Mouse (Mus musculus): ENCODE results near the gene Dpp7. TPM values are rescaled to one million over a fixed set of nuclear protein-coding genes. Genes with fewer than 3 reads are reported as not detected.

Gene Dpp7
- polyA plus RNA-seq, 1 experiment from 2014 or later, result 14.4 TPM

DNA sequence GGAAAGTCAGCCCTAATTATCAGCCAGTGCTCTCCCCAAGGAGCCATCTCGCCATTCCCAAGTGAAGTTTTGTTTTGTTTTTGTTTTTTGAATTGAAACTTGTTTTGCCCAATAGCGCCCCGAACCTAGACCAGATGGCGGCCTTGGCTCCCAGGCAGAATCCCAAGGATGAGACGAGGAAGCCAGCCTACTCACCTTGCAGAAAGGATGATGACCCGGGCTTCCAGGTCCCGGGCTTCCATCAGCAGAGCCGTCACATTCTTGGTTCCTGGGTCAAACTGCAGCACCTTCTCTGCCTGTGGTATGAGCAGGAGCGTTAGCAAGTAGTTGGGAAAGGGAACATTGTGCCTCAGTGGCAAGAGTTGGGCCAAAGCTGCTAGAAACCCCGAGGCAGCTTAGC is 46.0 kb downstream of the Dpp7 start:
- Histone ChIP-seq H3K4me2 (no peak overlapping the region), H3K27ac (replicated peaks) (no peak overlapping the region), H3K4me1 (peaks cover 3% of the 10 kb centered on the region), H3K36me3 (no peaks in the 10 kb centered on the region), H3K4me3 (no peak overlapping the region), H3K9ac (no peak overlapping the region), H3K9me3 (no peaks in the 10 kb centered on the region), H3K27me3 (replicated peaks) (peaks cover 100% of the 10 kb centered on the region)
- WGBS, result 42% methylated on average over 10 of the region's 10 CpGs
- no peak for ATAC-seq (ENCODE audit: extremely low read depth, insufficient number of reproducible peaks, low FRiP score, low TSS enrichment)

DNA sequence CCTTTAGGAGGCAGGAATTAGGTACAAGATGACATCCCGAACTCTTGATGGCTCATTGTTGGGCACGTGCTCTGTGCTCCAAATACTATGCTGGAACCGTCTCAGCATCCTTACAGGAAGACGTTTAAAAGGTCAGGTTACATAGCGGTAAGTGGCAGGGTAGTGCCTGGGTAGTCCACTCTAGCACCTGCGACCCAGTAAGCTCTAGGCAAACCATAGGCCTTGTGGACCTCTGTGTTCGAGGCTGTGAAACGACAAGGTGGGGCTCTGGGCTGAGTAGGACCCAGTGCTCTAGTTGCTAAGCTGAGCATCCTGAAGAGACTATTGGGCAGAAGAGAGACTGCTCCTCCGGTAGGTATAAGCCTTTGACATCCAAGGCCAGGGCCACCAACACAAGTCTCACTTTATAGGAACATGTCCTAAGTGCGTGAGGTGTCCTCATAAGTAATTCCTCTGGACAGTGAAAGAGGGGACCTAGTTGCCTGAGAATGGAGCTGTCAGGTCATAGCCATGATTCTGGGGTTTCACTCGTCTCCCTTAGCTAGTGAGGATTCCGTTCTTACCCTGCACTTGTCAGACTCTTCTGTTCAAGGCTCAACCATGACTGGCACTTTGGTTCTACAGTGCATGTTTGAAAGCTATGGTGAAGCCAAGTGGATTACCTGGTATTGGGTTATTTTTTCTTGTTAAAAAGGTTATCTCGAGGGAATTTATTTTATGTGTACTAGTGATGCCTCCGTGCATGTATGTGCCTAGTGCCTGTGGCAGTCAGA is 50.4 kb downstream of the Dpp7 start:
- ATAC-seq (ENCODE audit: extremely low read depth, insufficient number of reproducible peaks, low FRiP score, low TSS enrichment), result no peak
- peak overlapping the region; percentile 54 for H3K4me3 ChIP-seq
- peak overlapping the region; percentile 67 for H3K9ac ChIP-seq

DNA sequence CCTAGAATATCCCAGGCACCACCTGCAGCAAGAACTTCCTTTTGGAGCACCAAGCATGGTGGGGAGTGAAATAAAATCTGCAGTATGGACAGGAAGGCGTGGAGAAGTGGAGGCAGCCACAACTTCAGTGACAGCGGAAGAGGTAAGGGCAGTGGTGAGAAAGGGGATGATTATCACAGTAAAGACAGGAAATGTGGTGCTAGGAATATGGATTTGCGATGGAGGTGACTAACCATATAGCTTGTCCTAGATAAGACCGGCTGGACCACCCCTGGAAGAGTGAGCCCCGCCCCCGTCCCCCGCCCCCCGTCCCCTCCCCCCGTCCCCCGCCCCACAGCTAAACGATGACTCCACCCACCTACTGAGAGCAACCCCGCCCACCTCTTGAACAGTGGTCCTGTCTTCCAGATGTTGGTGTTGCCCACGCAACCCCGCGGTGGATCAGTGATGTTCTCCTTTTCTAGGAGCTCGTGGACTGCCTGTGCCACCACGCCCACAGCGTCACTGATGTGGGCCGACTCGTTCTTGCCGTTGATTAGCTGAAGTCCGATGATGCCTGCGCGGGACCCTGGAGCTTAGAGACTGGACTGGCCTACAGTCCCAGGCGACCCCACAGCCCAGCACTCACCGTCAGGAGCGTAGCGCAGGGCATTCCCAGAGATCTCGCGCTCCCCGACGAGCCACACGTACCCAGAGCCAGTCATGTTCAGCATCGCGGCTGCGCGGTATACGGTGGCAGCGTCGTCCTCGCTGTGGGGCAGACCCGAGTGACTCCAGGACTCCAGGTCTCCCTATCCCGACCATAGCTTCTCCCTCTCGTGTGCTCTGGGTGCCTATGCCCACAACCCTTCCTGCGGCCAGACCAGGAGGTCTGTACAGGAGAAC is 51.3 kb downstream of the Dpp7 start:
- H3K4me2 ChIP-seq, result peak overlapping the region; percentile 80
- no peaks in the 10 kb centered on the region for H3K36me3 ChIP-seq
- H3K27me3 ChIP-seq (replicated peaks), result peaks cover 87% of the 10 kb centered on the region
- no peak for ATAC-seq (ENCODE audit: extremely low read depth, insufficient number of reproducible peaks, low FRiP score, low TSS enrichment)
- peak overlapping the region; percentile 67 for H3K9ac ChIP-seq
- 3% methylated on average over 45 of the region's 45 CpGs for WGBS
- H3K4me3 ChIP-seq, result peak overlapping the region; percentile 54
- peaks cover 10% of the 10 kb centered on the region for H3K4me1 ChIP-seq
- H3K9me3 ChIP-seq, result no peaks in the 10 kb centered on the region
- H3K27ac ChIP-seq (replicated peaks), result no peak overlapping the region

More for the DNA sequence above, 50.4 kb downstream of the Dpp7 start:
- Histone ChIP-seq H3K36me3 (no peaks in the 10 kb centered on the region), H3K4me1 (peaks cover 10% of the 10 kb centered on the region), H3K27ac (replicated peaks) (no peak overlapping the region), H3K27me3 (replicated peaks) (peaks cover 96% of the 10 kb centered on the region), H3K9me3 (no peaks in the 10 kb centered on the region), H3K4me2 (peak overlapping the region; percentile 80)
- 47% methylated on average over 14 of the region's 14 CpGs for WGBS

DNA sequence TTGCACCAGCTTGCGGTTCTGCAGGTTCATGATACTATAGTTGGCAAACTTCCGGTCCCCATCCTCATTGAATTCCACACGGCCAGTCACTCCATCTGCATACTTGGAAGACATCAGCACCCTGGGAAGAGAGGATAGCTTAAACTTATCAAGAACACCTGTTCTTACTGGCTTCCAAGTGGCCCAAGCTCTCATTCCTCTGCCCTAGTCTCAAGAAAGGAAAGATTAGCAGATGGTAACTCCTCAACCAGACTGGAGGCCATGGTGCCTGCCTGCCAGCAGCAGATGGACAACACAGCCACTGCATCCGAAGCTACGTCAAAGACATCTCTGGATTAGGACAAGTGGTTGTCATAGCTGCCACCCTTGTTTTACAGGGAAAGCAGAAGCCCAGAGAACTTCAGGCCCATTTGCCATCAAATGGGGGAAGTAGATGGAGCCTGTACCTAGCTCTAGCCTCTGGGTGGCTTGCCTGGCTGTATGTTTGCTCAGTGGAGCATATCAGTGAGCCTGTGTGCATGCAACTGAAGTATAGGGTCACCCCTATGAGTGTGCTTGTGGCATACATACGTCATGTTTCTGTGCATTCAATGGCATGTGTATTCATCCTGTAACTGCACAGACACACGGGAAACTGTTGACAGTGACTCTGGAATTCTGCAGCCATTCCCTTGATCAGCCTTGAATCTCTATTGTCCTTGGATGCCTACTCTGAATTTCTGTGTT is 52.1 kb downstream of the Dpp7 start:
- no peak for ATAC-seq (ENCODE audit: extremely low read depth, insufficient number of reproducible peaks, low FRiP score, low TSS enrichment)
- 62% methylated on average over 7 of the region's 7 CpGs for WGBS

DNA sequence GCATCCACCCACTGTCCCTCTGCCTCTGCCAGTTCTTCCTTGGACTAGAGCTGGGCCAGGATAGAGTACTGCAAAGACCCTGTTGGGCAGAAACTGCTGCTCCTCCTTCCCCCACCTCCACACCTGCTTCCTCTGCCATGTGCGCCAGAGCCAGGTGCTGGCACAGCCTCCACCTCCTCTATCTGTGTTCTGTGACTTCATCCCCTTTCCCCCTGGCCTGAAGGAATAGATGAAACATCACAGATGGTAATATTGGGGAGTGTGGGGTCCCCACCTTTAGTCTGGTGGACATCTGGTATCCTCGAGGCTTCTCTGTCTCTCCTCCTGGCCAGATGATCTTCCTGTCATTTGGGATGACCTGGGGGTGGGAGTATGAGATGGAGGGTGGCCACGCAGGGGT is 52.7 kb downstream of the Dpp7 start:
- WGBS, result 62% methylated on average over 3 of the region's 3 CpGs
- H3K9me3 ChIP-seq, result no peaks in the 10 kb centered on the region
- no peak overlapping the region for H3K4me3 ChIP-seq
- peaks cover 74% of the 10 kb centered on the region for H3K27me3 ChIP-seq (replicated peaks)
- H3K9ac ChIP-seq, result no peak overlapping the region
- ATAC-seq (ENCODE audit: extremely low read depth, insufficient number of reproducible peaks, low FRiP score, low TSS enrichment), result no peak
- H3K4me2 ChIP-seq, result no peak overlapping the region
- no peak overlapping the region for H3K27ac ChIP-seq (replicated peaks)
- H3K4me1 ChIP-seq, result peaks cover 10% of the 10 kb centered on the region
- no peaks in the 10 kb centered on the region for H3K36me3 ChIP-seq

More for the DNA sequence above, 52.1 kb downstream of the Dpp7 start:
- no peak overlapping the region for H3K9ac ChIP-seq
- H3K27me3 ChIP-seq (replicated peaks), result peaks cover 79% of the 10 kb centered on the region
- H3K27ac ChIP-seq (replicated peaks), result no peak overlapping the region
- peak overlapping the region; percentile 80 for H3K4me2 ChIP-seq
- peaks cover 10% of the 10 kb centered on the region for H3K4me1 ChIP-seq
- no peaks in the 10 kb centered on the region for H3K36me3 ChIP-seq
- H3K4me3 ChIP-seq, result peak overlapping the region; percentile 54
- H3K9me3 ChIP-seq, result no peaks in the 10 kb centered on the region

Other genes starting within 250 kb of the Dpp7 start
- 7.7 and 8.2 TPM in 2 replicates for gene Nrarp, start 175.6 kb downstream of the Dpp7 start, polyA plus RNA-seq (2015; fragmentation: Nextera tagmentation; extraction: Ambion mirVana)
- gene Tor4a, start 159.5 kb downstream of the Dpp7 start, polyA plus RNA-seq (2015; fragmentation: Nextera tagmentation; extraction: Ambion mirVana), result 6.4 and 6.9 TPM in 2 replicates
- gene Nelfb, start 144.9 kb downstream of the Dpp7 start, polyA plus RNA-seq (2015; fragmentation: Nextera tagmentation; extraction: Ambion mirVana), result 68.8 and 72.8 TPM in 2 replicates
- gene Stpg3, start 141.7 kb downstream of the Dpp7 start, polyA plus RNA-seq (2015; fragmentation: Nextera tagmentation; extraction: Ambion mirVana), result not detected in 2 replicates
- gene Fam166a, start 137.6 kb downstream of the Dpp7 start, polyA plus RNA-seq (2015; fragmentation: Nextera tagmentation; extraction: Ambion mirVana), result not detected in 2 replicates
- 402 and 437 TPM in 2 replicates for gene Tubb4b, start 131.7 kb downstream of the Dpp7 start, polyA plus RNA-seq (2015; fragmentation: Nextera tagmentation; extraction: Ambion mirVana)
- gene Slc34a3, start 122.0 kb downstream of the Dpp7 start, polyA plus RNA-seq (2015; fragmentation: Nextera tagmentation; extraction: Ambion mirVana), result not detected in 2 replicates
- not detected in 2 replicates for gene Rnf224, start 119.6 kb downstream of the Dpp7 start, polyA plus RNA-seq (2015; fragmentation: Nextera tagmentation; extraction: Ambion mirVana)
- 6.6 and 7.2 TPM in 2 replicates for gene Rnf208, start 114.1 kb downstream of the Dpp7 start, polyA plus RNA-seq (2015; fragmentation: Nextera tagmentation; extraction: Ambion mirVana)
- gene Cysrt1, start 113.9 kb downstream of the Dpp7 start, polyA plus RNA-seq (2015; fragmentation: Nextera tagmentation; extraction: Ambion mirVana), result not detected in 2 replicates
- 2.1 and 2.9 TPM in 2 replicates for gene AL732309.1, start 109.5 kb downstream of the Dpp7 start, polyA plus RNA-seq (2015; fragmentation: Nextera tagmentation; extraction: Ambion mirVana)
- 15.5 and 15.9 TPM in 2 replicates for gene Tmem203, start 100.9 kb downstream of the Dpp7 start, polyA plus RNA-seq (2015; fragmentation: Nextera tagmentation; extraction: Ambion mirVana)
- gene Tprn, start 93.7 kb downstream of the Dpp7 start, polyA plus RNA-seq (2015; fragmentation: Nextera tagmentation; extraction: Ambion mirVana), result 3.5 and 4.3 TPM in 2 replicates
- gene Ssna1, start 83.9 kb downstream of the Dpp7 start, polyA plus RNA-seq (2015; fragmentation: Nextera tagmentation; extraction: Ambion mirVana), result 144 and 158 TPM in 2 replicates
- gene Anapc2, start 83.9 kb downstream of the Dpp7 start, polyA plus RNA-seq (2015; fragmentation: Nextera tagmentation; extraction: Ambion mirVana), result 77.3 and 82.5 TPM in 2 replicates
- not detected in 2 replicates for gene Tmem210, start 68.2 kb downstream of the Dpp7 start, polyA plus RNA-seq (2015; fragmentation: Nextera tagmentation; extraction: Ambion mirVana)
- not detected in 2 replicates for gene Lrrc26, start 66.4 kb downstream of the Dpp7 start, polyA plus RNA-seq (2015; fragmentation: Nextera tagmentation; extraction: Ambion mirVana)
- 0.09 and 0.16 TPM in 2 replicates for gene Grin1, start 37.2 kb downstream of the Dpp7 start, polyA plus RNA-seq (2015; fragmentation: Nextera tagmentation; extraction: Ambion mirVana)
- gene Man1b1, start 24.0 kb downstream of the Dpp7 start, polyA plus RNA-seq (2015; fragmentation: Nextera tagmentation; extraction: Ambion mirVana), result 28.4 and 31.3 TPM in 2 replicates
- gene Uap1l1, start 9.3 kb upstream of the Dpp7 start, polyA plus RNA-seq (2015; fragmentation: Nextera tagmentation; extraction: Ambion mirVana), result 14.9 and 17.0 TPM in 2 replicates
- gene Sapcd2, start 16.0 kb upstream of the Dpp7 start, polyA plus RNA-seq (2015; fragmentation: Nextera tagmentation; extraction: Ambion mirVana), result 16.5 and 18.1 TPM in 2 replicates
- 0.51 and 0.68 TPM in 2 replicates for gene Entpd2, start 39.5 kb upstream of the Dpp7 start, polyA plus RNA-seq (2015; fragmentation: Nextera tagmentation; extraction: Ambion mirVana)
- 26.6 and 29.0 TPM in 2 replicates for gene Npdc1, start 43.0 kb upstream of the Dpp7 start, polyA plus RNA-seq (2015; fragmentation: Nextera tagmentation; extraction: Ambion mirVana)
- 0.07 TPM in 1 of 2 replicates, not detected in the other for gene Fut7, start 66.9 kb upstream of the Dpp7 start, polyA plus RNA-seq (2015; fragmentation: Nextera tagmentation; extraction: Ambion mirVana)
- 2.7 and 3.2 TPM in 2 replicates for gene Abca2, start 72.3 kb upstream of the Dpp7 start, polyA plus RNA-seq (2015; fragmentation: Nextera tagmentation; extraction: Ambion mirVana)
- 1.8 and 2.5 TPM in 2 replicates for gene Clic3, start 100.5 kb upstream of the Dpp7 start, polyA plus RNA-seq (2015; fragmentation: Nextera tagmentation; extraction: Ambion mirVana)
- 25.6 and 25.7 TPM in 2 replicates for gene Paxx, start 104.7 kb upstream of the Dpp7 start, polyA plus RNA-seq (2015; fragmentation: Nextera tagmentation; extraction: Ambion mirVana)
- 19.8 and 20.7 TPM in 2 replicates for gene Ptgds, start 113.7 kb upstream of the Dpp7 start, polyA plus RNA-seq (2015; fragmentation: Nextera tagmentation; extraction: Ambion mirVana)
- gene Lcn12, start 137.6 kb upstream of the Dpp7 start, polyA plus RNA-seq (2015; fragmentation: Nextera tagmentation; extraction: Ambion mirVana), result not detected in 2 replicates
- gene Fbxw5, start 144.4 kb upstream of the Dpp7 start, polyA plus RNA-seq (2015; fragmentation: Nextera tagmentation; extraction: Ambion mirVana), result 73.8 and 83.9 TPM in 2 replicates
- 3.1 and 3.5 TPM in 2 replicates for gene C8g, start 145.4 kb upstream of the Dpp7 start, polyA plus RNA-seq (2015; fragmentation: Nextera tagmentation; extraction: Ambion mirVana)
- 21.0 and 22.9 TPM in 2 replicates for gene Traf2, start 190.6 kb upstream of the Dpp7 start, polyA plus RNA-seq (2015; fragmentation: Nextera tagmentation; extraction: Ambion mirVana)
- 277 and 302 TPM in 2 replicates for gene Edf1, start 201.5 kb upstream of the Dpp7 start, polyA plus RNA-seq (2015; fragmentation: Nextera tagmentation; extraction: Ambion mirVana)
- gene Mamdc4, start 218.5 kb upstream of the Dpp7 start, polyA plus RNA-seq (2015; fragmentation: Nextera tagmentation; extraction: Ambion mirVana), result 4.6 and 7.3 TPM in 2 replicates
- 177 and 199 TPM in 2 replicates for gene Phpt1, start 218.9 kb upstream of the Dpp7 start, polyA plus RNA-seq (2015; fragmentation: Nextera tagmentation; extraction: Ambion mirVana)
- 0.14 and 0.27 TPM in 2 replicates for gene Ajm1, start 225.4 kb upstream of the Dpp7 start, polyA plus RNA-seq (2015; fragmentation: Nextera tagmentation; extraction: Ambion mirVana)